Mouse (Mus musculus) embryonic facial prominence, embryonic 15.5 days (tissue): ENCODE results near the gene Clec4e. TPM values are rescaled to one million over a fixed set of nuclear protein-coding genes. Genes with fewer than 3 reads are reported as not detected.
"Not testable (repeated sequence)": the region's sequence is repeated elsewhere in the genome, so short reads cannot be mapped to it uniquely, and the experiment has no call there.

ENCODE experiments used
- ATAC-seq: fragments of 200-750 bp; cut with Nextera tagmentation; 2 replicates; pipeline ENCODE4 v1.8.0; 2017; ENCODE audit warnings: low read depth, moderate TSS enrichment; ENCODE audit not compliant: insufficient number of reproducible peaks, low FRiP score, low TSS enrichment
- H3K27ac ChIP-seq: fragments of 300-500 bp; sonication (generic); replicated peaks from 2 replicates; pipeline ENCODE4 v1.5.1; 2015; ENCODE audit warnings: mild to moderate bottlenecking, inconsistent platforms
- H3K27me3 ChIP-seq: fragments of 300-500 bp; sonication (generic); 2 replicates; pipeline ENCODE4 v1.6.1; 2015; ENCODE audit warnings: inconsistent platforms
- H3K36me3 ChIP-seq: fragments of 300-500 bp; sonication (generic); 2 replicates; pipeline ENCODE4 v1.6.1; 2015; ENCODE audit warnings: mild to moderate bottlenecking, inconsistent platforms
- H3K4me1 ChIP-seq: fragments of 300-500 bp; sonication (generic); 2 replicates; pipeline ENCODE4 v1.6.1; 2015; ENCODE audit warnings: inconsistent platforms
- H3K4me2 ChIP-seq: fragments of 300-500 bp; sonication (generic); replicated peaks from 2 replicates; pipeline ENCODE4 v1.6.1; 2015; ENCODE audit warnings: mild to moderate bottlenecking, inconsistent platforms
- H3K4me3 ChIP-seq: fragments of 300-500 bp; sonication (generic); replicated peaks from 2 replicates; pipeline ENCODE4 v1.5.1; 2015; ENCODE audit warnings: mild to moderate bottlenecking, inconsistent platforms
- H3K9ac ChIP-seq: fragments of 300-500 bp; sonication (generic); 2 replicates; pipeline ENCODE4 v1.6.1; 2015; ENCODE audit warnings: inconsistent platforms
- H3K9me3 ChIP-seq: fragments of 300-500 bp; sonication (generic); replicated peaks from 2 replicates; pipeline ENCODE4 v1.6.1; 2016; ENCODE audit warnings: inconsistent platforms
- WGBS: fragments of 180-500 bp; shearing (Covaris S2); methylation state at CpG from one replicate; pipeline ENCODE4 v1.1.7; 2015; 5-methylcytosine and 5-hydroxymethylcytosine counted together
- polyA plus RNA-seq: library from polyadenylated mRNA; unstranded; fragments of >200 nt; fragmentation: Nextera tagmentation; extraction: Ambion mirVana; gene quantifications from 2 replicates; pipeline ENCODE4 v1.2.1, GENCODE M21; 2015

Gene Clec4e
- polyA plus RNA-seq, 1 experiment from 2014 or later, result not detected

- no peak overlapping the region for H3K27ac ChIP-seq
- H3K4me1 ChIP-seq, result no peaks in the 10 kb centered on the region
- H3K9me3 ChIP-seq, result no peaks in the 10 kb centered on the region
- no peak for ATAC-seq
- H3K9ac ChIP-seq, result no peak overlapping the region
- H3K36me3 ChIP-seq, result no peaks in the 10 kb centered on the region
- 85% methylated on average over 3 of the region's 3 CpGs for WGBS
- no peak overlapping the region for H3K4me3 ChIP-seq
- no peaks in the 10 kb centered on the region for H3K27me3 ChIP-seq
- no peak overlapping the region for H3K4me2 ChIP-seq
Observed at GRCm38 (mm10) chr6:123264194-123264593, 25.5 kb downstream of the Clec4e start.

GRCm38 (mm10) chr6:123261555-123262161, 28.0 kb downstream of the Clec4e start, which contains the start of gene Clec4d:
Gene Clec4d (plus strand): TSS chr6:123262111.
- Histone ChIP-seq H3K27me3 (no peaks in the 10 kb centered on the region), H3K9ac (no peak within 1 kb of the TSS), H3K36me3 (no peaks in the 10 kb centered on the region), H3K27ac (no peak within 1 kb of the TSS), H3K4me3 (no peak within 1 kb of the TSS), H3K9me3 (no peaks in the 10 kb centered on the region), H3K4me1 (no peaks in the 10 kb centered on the region), H3K4me2 (no peak within 1 kb of the TSS)
- WGBS, result 70% methylated on average over 4 of the region's 4 CpGs
- ATAC-seq, result no peak

GRCm38 (mm10) chr6:123260868-123261267, 28.8 kb downstream of the Clec4e start:
- Histone ChIP-seq H3K27me3 (no peaks in the 10 kb centered on the region), H3K4me3 (no peak overlapping the region), H3K4me1 (no peaks in the 10 kb centered on the region), H3K36me3 (no peaks in the 10 kb centered on the region), H3K27ac (no peak overlapping the region), H3K9me3 (no peaks in the 10 kb centered on the region), H3K9ac (no peak overlapping the region), H3K4me2 (no peak overlapping the region)
- 88% methylated on average over 1 of the region's 1 CpGs for WGBS
- no peak for ATAC-seq

GRCm38 (mm10) chr6:123259889-123260603, 29.6 kb downstream of the Clec4e start:
- Histone ChIP-seq H3K27me3 (no peaks in the 10 kb centered on the region), H3K27ac (no peak overlapping the region), H3K36me3 (no peaks in the 10 kb centered on the region), H3K9me3 (no peaks in the 10 kb centered on the region), H3K4me2 (no peak overlapping the region), H3K4me1 (no peaks in the 10 kb centered on the region), H3K9ac (no peak overlapping the region), H3K4me3 (no peak overlapping the region)
- ATAC-seq, result no peak
- WGBS, result 68% methylated on average over 4 of the region's 4 CpGs

GRCm38 (mm10) chr6:123258946-123259345, 30.7 kb downstream of the Clec4e start:
- Histone ChIP-seq H3K27me3 (no peaks in the 10 kb centered on the region), H3K9ac (no peak overlapping the region), H3K4me3 (no peak overlapping the region), H3K9me3 (no peaks in the 10 kb centered on the region), H3K4me1 (no peaks in the 10 kb centered on the region), H3K36me3 (no peaks in the 10 kb centered on the region), H3K4me2 (no peak overlapping the region), H3K27ac (no peak overlapping the region)
- no peak for ATAC-seq
- WGBS, result 72% methylated on average over 3 of the region's 3 CpGs

- Histone ChIP-seq H3K9me3 (no peaks in the 10 kb centered on the region), H3K36me3 (no peaks in the 10 kb centered on the region), H3K4me2 (no peak overlapping the region), H3K4me1 (no peaks in the 10 kb centered on the region), H3K27me3 (no peaks in the 10 kb centered on the region), H3K27ac (no peak overlapping the region), H3K9ac (no peak overlapping the region), H3K4me3 (no peak overlapping the region)
- ATAC-seq, result no peak
Observed at GRCm38 (mm10) chr6:123252735-123253134, 36.9 kb downstream of the Clec4e start.

- H3K4me1 ChIP-seq, H3K4me2 ChIP-seq, H3K9ac ChIP-seq, H3K27ac ChIP-seq, H3K36me3 ChIP-seq, ATAC-seq, H3K4me3 ChIP-seq, H3K9me3 ChIP-seq, H3K27me3 ChIP-seq: not testable (repeated sequence)
- 78% methylated on average over 2 of the region's 2 CpGs for WGBS
Observed at GRCm38 (mm10) chr6:123248862-123249261, 40.8 kb downstream of the Clec4e start.

- H3K9ac ChIP-seq, result no peak overlapping the region
- no peak for ATAC-seq
Observed at GRCm38 (mm10) chr6:123244201-123244600, 45.5 kb downstream of the Clec4e start.

GRCm38 (mm10) chr6:123237582-123237981, 52.1 kb downstream of the Clec4e start:
- Histone ChIP-seq H3K9ac (no peak overlapping the region), H3K36me3 (no peaks in the 10 kb centered on the region), H3K4me1 (no peaks in the 10 kb centered on the region), H3K27me3 (no peaks in the 10 kb centered on the region), H3K4me3 (no peak overlapping the region), H3K27ac (no peak overlapping the region), H3K4me2 (no peak overlapping the region), H3K9me3 (no peaks in the 10 kb centered on the region)
- no peak for ATAC-seq

More at GRCm38 (mm10) chr6:123244201-123244600, 45.5 kb downstream of the Clec4e start:
- Histone ChIP-seq H3K4me2 (no peak overlapping the region), H3K27me3 (no peaks in the 10 kb centered on the region), H3K4me3 (no peak overlapping the region), H3K4me1 (no peaks in the 10 kb centered on the region), H3K9me3 (no peaks in the 10 kb centered on the region), H3K27ac (no peak overlapping the region), H3K36me3 (no peaks in the 10 kb centered on the region)
- 85% methylated on average over 5 of the region's 5 CpGs for WGBS

Other genes starting within 250 kb of the Clec4e start
- gene Clec4b1, start 239.9 kb downstream of the Clec4e start, polyA plus RNA-seq, result 0.32 TPM in 1 of 2 replicates, not detected in the other
- gene Clec4a2, start 183.4 kb downstream of the Clec4e start, polyA plus RNA-seq, result 5.7 and 7.5 TPM in 2 replicates
- not detected in 2 replicates for gene Clec4b2, start 117.0 kb downstream of the Clec4e start, polyA plus RNA-seq
- gene Clec4n, start 60.0 kb downstream of the Clec4e start, polyA plus RNA-seq, result 4.9 and 5.0 TPM in 2 replicates
- 0.35 and 0.36 TPM in 2 replicates for gene Clec4d, start 27.8 kb downstream of the Clec4e start, polyA plus RNA-seq
- not detected in 2 replicates for gene Vmn2r19, start 18.5 kb upstream of the Clec4e start, polyA plus RNA-seq
- gene Vmn2r20, start 128.2 kb upstream of the Clec4e start, polyA plus RNA-seq, result not detected in 2 replicates
- gene Vmn2r21, start 243.5 kb upstream of the Clec4e start, polyA plus RNA-seq, result 0.08 TPM in 1 of 2 replicates, not detected in the other